Mouse (Mus musculus): ENCODE measurements around the gene Borcs5. TPM values are rescaled to one million over a fixed set of nuclear protein-coding genes. Genes with fewer than 3 reads are reported as not detected.
"Not testable (repeated sequence)": the region's sequence is repeated elsewhere in the genome, so short reads cannot be mapped to it uniquely, and the experiment has no call there.

Gene Borcs5
- polyA plus RNA-seq, 1 experiment from 2014 or later = 13.9 TPM

DNA sequence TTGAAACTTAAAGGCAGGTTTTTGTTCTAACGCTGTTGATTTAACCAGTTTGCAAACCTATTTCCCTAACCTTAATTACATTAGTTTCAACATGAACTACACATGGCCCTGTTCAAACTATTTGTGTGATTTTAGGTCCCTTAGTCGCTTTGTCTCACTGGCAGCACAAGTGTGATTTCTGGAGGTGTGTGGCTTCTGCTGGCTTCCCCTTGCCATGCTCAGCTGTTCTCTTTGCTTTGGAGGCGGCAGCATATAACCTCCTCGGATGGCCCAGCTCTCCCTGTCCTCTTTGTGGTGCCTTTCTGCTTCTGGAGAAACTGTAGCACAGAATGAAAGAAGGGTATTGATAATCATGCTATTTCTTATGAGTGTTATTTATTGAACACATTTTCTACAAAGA, 38.2 kb downstream of the Borcs5 start:
- Histone ChIP-seq H3K4me1 (replicated peaks; ENCODE audit: control insufficient read depth, insufficient read depth, low read length) (no peaks in the 10 kb centered on the region), H3K27ac (ENCODE audit: low read length) (no peak overlapping the region), H3K9me3 (ENCODE audit: control insufficient read depth, low read length) (no peaks in the 10 kb centered on the region), H3K4me3 (ENCODE audit: low read length) (no peak overlapping the region), H3K27me3 (ENCODE audit: control insufficient read depth, insufficient read depth, low read depth, low read length) (no peaks in the 10 kb centered on the region), H3K9ac (ENCODE audit: low read length) (no peak overlapping the region), H3K36me3 (ENCODE audit: control insufficient read depth, insufficient read depth, low read length) (no peaks in the 10 kb centered on the region), H3K4me2 (ENCODE audit: low read depth, low read length) (no peak overlapping the region)
- ATAC-seq (ENCODE audit: low read depth) = no peak
- 77% methylated on average over 4 of the region's 4 CpGs for WGBS

GRCm38 (mm10) chr6:134678037-134678436, 38.7 kb downstream of the Borcs5 start:
- no peaks in the 10 kb centered on the region for H3K9me3 ChIP-seq (ENCODE audit: control insufficient read depth, low read length)
- no peak overlapping the region for H3K9ac ChIP-seq (ENCODE audit: low read length)
- no peaks in the 10 kb centered on the region for H3K36me3 ChIP-seq (ENCODE audit: control insufficient read depth, insufficient read depth, low read length)
- WGBS = 66% methylated on average over 3 of the region's 3 CpGs
- H3K27ac ChIP-seq (ENCODE audit: low read length) = no peak overlapping the region
- no peak overlapping the region for H3K4me2 ChIP-seq (ENCODE audit: low read depth, low read length)
- ATAC-seq (ENCODE audit: low read depth) = no peak
- H3K4me3 ChIP-seq (ENCODE audit: low read length) = no peak overlapping the region
- no peaks in the 10 kb centered on the region for H3K4me1 ChIP-seq (replicated peaks; ENCODE audit: control insufficient read depth, insufficient read depth, low read length)
- H3K27me3 ChIP-seq (ENCODE audit: control insufficient read depth, insufficient read depth, low read depth, low read length) = no peaks in the 10 kb centered on the region

GRCm38 (mm10) chr6:134679330-134679729, 40.0 kb downstream of the Borcs5 start:
- ATAC-seq (ENCODE audit: low read depth); H3K9ac ChIP-seq (ENCODE audit: low read length); H3K4me1 ChIP-seq (replicated peaks; ENCODE audit: control insufficient read depth, insufficient read depth, low read length); H3K4me3 ChIP-seq (ENCODE audit: low read length); H3K9me3 ChIP-seq (ENCODE audit: control insufficient read depth, low read length); H3K4me2 ChIP-seq (ENCODE audit: low read depth, low read length); H3K27ac ChIP-seq (ENCODE audit: low read length); H3K27me3 ChIP-seq (ENCODE audit: control insufficient read depth, insufficient read depth, low read depth, low read length); H3K36me3 ChIP-seq (ENCODE audit: control insufficient read depth, insufficient read depth, low read length): not testable (repeated sequence)
- WGBS = 84% methylated on average over 4 of the region's 4 CpGs

GRCm38 (mm10) chr6:134684354-134684915, 45.1 kb downstream of the Borcs5 start:
- ATAC-seq (ENCODE audit: low read depth) = no peak
- Histone ChIP-seq H3K4me2 (ENCODE audit: low read depth, low read length) (no peak overlapping the region), H3K4me1 (replicated peaks; ENCODE audit: control insufficient read depth, insufficient read depth, low read length) (no peaks in the 10 kb centered on the region), H3K9ac (ENCODE audit: low read length) (no peak overlapping the region), H3K9me3 (ENCODE audit: control insufficient read depth, low read length) (no peaks in the 10 kb centered on the region), H3K4me3 (ENCODE audit: low read length) (no peak overlapping the region), H3K36me3 (ENCODE audit: control insufficient read depth, insufficient read depth, low read length) (no peaks in the 10 kb centered on the region), H3K27ac (ENCODE audit: low read length) (no peak overlapping the region), H3K27me3 (ENCODE audit: control insufficient read depth, insufficient read depth, low read depth, low read length) (no peaks in the 10 kb centered on the region)
- WGBS = 73% methylated on average over 6 of the region's 6 CpGs

DNA sequence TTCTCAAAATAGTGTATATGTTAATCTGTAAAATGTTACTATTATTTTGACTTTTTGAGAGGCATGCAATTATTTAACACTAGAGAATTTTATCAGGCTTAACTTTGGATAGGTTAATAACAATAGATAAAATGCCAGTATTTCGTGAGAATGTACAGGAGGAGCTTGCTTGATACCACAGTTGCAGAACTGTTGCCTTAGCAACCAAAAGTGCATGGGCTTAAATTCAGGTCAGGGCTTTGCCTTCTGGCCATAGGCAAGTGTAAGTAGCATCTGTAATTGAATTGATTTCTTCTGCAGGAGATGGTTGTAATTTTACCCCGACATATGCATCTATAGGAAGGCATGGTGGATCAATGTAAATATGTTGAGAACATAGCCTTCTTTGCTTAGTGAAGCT, 45.7 kb downstream of the Borcs5 start:
- H3K4me1 ChIP-seq (replicated peaks; ENCODE audit: control insufficient read depth, insufficient read depth, low read length) = no peaks in the 10 kb centered on the region
- H3K9ac ChIP-seq (ENCODE audit: low read length) = no peak overlapping the region
- H3K27me3 ChIP-seq (ENCODE audit: control insufficient read depth, insufficient read depth, low read depth, low read length) = no peaks in the 10 kb centered on the region
- H3K9me3 ChIP-seq (ENCODE audit: control insufficient read depth, low read length) = no peaks in the 10 kb centered on the region
- no peak for ATAC-seq (ENCODE audit: low read depth)
- 60% methylated on average over 2 of the region's 2 CpGs for WGBS
- no peak overlapping the region for H3K27ac ChIP-seq (ENCODE audit: low read length)
- no peak overlapping the region for H3K4me2 ChIP-seq (ENCODE audit: low read depth, low read length)
- H3K4me3 ChIP-seq (ENCODE audit: low read length) = no peak overlapping the region
- no peaks in the 10 kb centered on the region for H3K36me3 ChIP-seq (ENCODE audit: control insufficient read depth, insufficient read depth, low read length)

GRCm38 (mm10) chr6:134685515-134685914, 46.2 kb downstream of the Borcs5 start:
- no peak overlapping the region for H3K4me2 ChIP-seq (ENCODE audit: low read depth, low read length)
- 89% methylated on average over 6 of the region's 6 CpGs for WGBS
- H3K4me3 ChIP-seq (ENCODE audit: low read length) = no peak overlapping the region
- no peaks in the 10 kb centered on the region for H3K27me3 ChIP-seq (ENCODE audit: control insufficient read depth, insufficient read depth, low read depth, low read length)
- no peak overlapping the region for H3K27ac ChIP-seq (ENCODE audit: low read length)
- H3K9me3 ChIP-seq (ENCODE audit: control insufficient read depth, low read length) = no peaks in the 10 kb centered on the region
- no peak for ATAC-seq (ENCODE audit: low read depth)
- H3K4me1 ChIP-seq (replicated peaks; ENCODE audit: control insufficient read depth, insufficient read depth, low read length) = no peaks in the 10 kb centered on the region
- H3K36me3 ChIP-seq (ENCODE audit: control insufficient read depth, insufficient read depth, low read length) = no peaks in the 10 kb centered on the region
- H3K9ac ChIP-seq (ENCODE audit: low read length) = no peak overlapping the region

DNA sequence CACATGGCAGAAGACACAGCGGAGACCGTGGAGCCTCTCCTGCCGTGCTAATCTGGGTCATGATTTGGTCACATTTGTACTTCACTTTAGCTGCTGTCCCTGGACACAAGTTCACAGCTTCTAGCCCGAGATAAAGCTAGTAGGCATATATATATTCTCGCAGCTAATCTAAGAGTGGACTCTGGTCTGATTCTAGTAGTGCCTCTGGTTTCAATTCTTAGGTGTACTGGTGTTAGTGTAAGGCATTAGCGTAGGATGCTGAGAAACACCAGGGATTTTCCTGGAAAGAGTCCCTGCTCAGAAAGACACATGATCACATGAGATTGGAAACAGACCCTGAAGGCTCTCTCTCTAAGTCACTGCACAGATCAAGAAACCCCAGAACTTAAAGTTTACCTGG, 55.2 kb downstream of the Borcs5 start:
- WGBS = 86% methylated on average over 6 of the region's 6 CpGs
- Histone ChIP-seq H3K4me1 (replicated peaks; ENCODE audit: control insufficient read depth, insufficient read depth, low read length) (0 out of 2 replicates have a peak, but pooled peaks cover 2% of the 10 kb centered on the region), H3K36me3 (ENCODE audit: control insufficient read depth, insufficient read depth, low read length) (no peaks in the 10 kb centered on the region), H3K27ac (ENCODE audit: low read length) (no peak overlapping the region), H3K4me3 (ENCODE audit: low read length) (no peak overlapping the region), H3K4me2 (ENCODE audit: low read depth, low read length) (no peak overlapping the region), H3K27me3 (ENCODE audit: control insufficient read depth, insufficient read depth, low read depth, low read length) (no peaks in the 10 kb centered on the region), H3K9ac (ENCODE audit: low read length) (no peak overlapping the region), H3K9me3 (ENCODE audit: control insufficient read depth, low read length) (no peaks in the 10 kb centered on the region)
- ATAC-seq (ENCODE audit: low read depth) = no peak

- Histone ChIP-seq H3K36me3 (ENCODE audit: control insufficient read depth, insufficient read depth, low read length) (no peaks in the 10 kb centered on the region), H3K4me2 (ENCODE audit: low read depth, low read length) (no peak overlapping the region), H3K27me3 (ENCODE audit: control insufficient read depth, insufficient read depth, low read depth, low read length) (no peaks in the 10 kb centered on the region), H3K9ac (ENCODE audit: low read length) (no peak overlapping the region), H3K4me1 (replicated peaks; ENCODE audit: control insufficient read depth, insufficient read depth, low read length) (0 out of 2 replicates have a peak, but pooled peaks cover 2% of the 10 kb centered on the region), H3K9me3 (ENCODE audit: control insufficient read depth, low read length) (no peaks in the 10 kb centered on the region), H3K4me3 (ENCODE audit: low read length) (no peak overlapping the region), H3K27ac (ENCODE audit: low read length) (no peak overlapping the region)
- WGBS = 95% methylated on average over 3 of the region's 3 CpGs
- no peak for ATAC-seq (ENCODE audit: low read depth)
These were observed 55.7 kb downstream of the Borcs5 start for GRCm38 (mm10) chr6:134694988-134695387.

- no peaks in the 10 kb centered on the region for H3K9me3 ChIP-seq (ENCODE audit: control insufficient read depth, low read length)
- no peak overlapping the region for H3K9ac ChIP-seq (ENCODE audit: low read length)
- no peak overlapping the region for H3K4me3 ChIP-seq (ENCODE audit: low read length)
- 0 out of 2 replicates have a peak, but pooled peaks have one; percentile 36 for ATAC-seq (ENCODE audit: low read depth)
- no peaks in the 10 kb centered on the region for H3K27me3 ChIP-seq (ENCODE audit: control insufficient read depth, insufficient read depth, low read depth, low read length)
- H3K4me2 ChIP-seq (ENCODE audit: low read depth, low read length) = no peak overlapping the region
- H3K27ac ChIP-seq (ENCODE audit: low read length) = no peak overlapping the region
- no peaks in the 10 kb centered on the region for H3K36me3 ChIP-seq (ENCODE audit: control insufficient read depth, insufficient read depth, low read length)
- H3K4me1 ChIP-seq (replicated peaks; ENCODE audit: control insufficient read depth, insufficient read depth, low read length) = peaks cover 6% of the 10 kb centered on the region; the same call in 1 of the 2 replicates
- 52% methylated on average over 3 of the region's 3 CpGs for WGBS
These were observed 56.3 kb downstream of the Borcs5 start for GRCm38 (mm10) chr6:134695625-134696024.

DNA sequence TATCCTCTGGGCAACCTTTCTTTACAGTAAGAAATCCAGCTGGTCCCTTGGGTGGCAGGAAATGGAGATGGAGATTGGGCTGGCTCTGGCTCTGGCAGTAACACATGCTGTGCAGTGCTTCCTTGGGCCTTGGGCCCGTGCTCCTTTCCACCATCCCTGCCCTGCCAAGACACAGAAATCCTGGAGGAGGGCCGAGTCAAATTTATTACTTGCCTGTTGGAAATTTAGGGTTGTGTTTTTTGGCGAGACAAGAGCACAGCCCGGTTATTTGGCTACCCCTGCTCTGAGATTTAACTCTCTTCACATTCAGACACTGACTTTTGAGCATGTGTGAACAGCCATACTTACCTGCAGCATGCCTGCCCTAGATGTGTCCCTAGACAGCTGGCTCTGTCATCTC, 56.8 kb downstream of the Borcs5 start:
- Histone ChIP-seq H3K27ac (ENCODE audit: low read length) (no peak overlapping the region), H3K9me3 (ENCODE audit: control insufficient read depth, low read length) (no peaks in the 10 kb centered on the region), H3K4me2 (ENCODE audit: low read depth, low read length) (no peak overlapping the region), H3K9ac (ENCODE audit: low read length) (no peak overlapping the region), H3K27me3 (ENCODE audit: control insufficient read depth, insufficient read depth, low read depth, low read length) (no peaks in the 10 kb centered on the region), H3K36me3 (ENCODE audit: control insufficient read depth, insufficient read depth, low read length) (no peaks in the 10 kb centered on the region), H3K4me1 (replicated peaks; ENCODE audit: control insufficient read depth, insufficient read depth, low read length) (peaks cover 9% of the 10 kb centered on the region; the same call in 1 of the 2 replicates), H3K4me3 (ENCODE audit: low read length) (no peak overlapping the region)
- WGBS = 69% methylated on average over 4 of the region's 4 CpGs
- no peak for ATAC-seq (ENCODE audit: low read depth)
